Mouse (Mus musculus) ES-E14 (cell line): ENCODE results near the gene Lilra5. TPM values are rescaled to one million over a fixed set of nuclear protein-coding genes. Genes with fewer than 3 reads are reported as not detected.
"Not testable (repeated sequence)": the region's sequence is repeated elsewhere in the genome, so short reads cannot be mapped to it uniquely, and the experiment has no call there.

Experiments used
- DNase-seq: peaks from one replicate; pipeline ENCODE4 v3.0.0-alpha.2; 2013; ENCODE audit warnings: low read depth, low spot score
- H3K27ac ChIP-seq: 2 replicates; pipeline ENCODE4 v1.5.1; 2012; ENCODE audit warnings: low read depth, mild to moderate bottlenecking, low read length, moderate library complexity, mixed read lengths; ENCODE audit not compliant: poor library complexity, insufficient read depth, severe bottlenecking
- H3K36me3 ChIP-seq: 2 replicates; pipeline ENCODE4 v1.6.1; 2012; ENCODE audit warnings: mild to moderate bottlenecking, low read length, moderate library complexity, mixed read lengths; ENCODE audit not compliant: control insufficient read depth, poor library complexity, insufficient read depth, severe bottlenecking
- H3K4me1 ChIP-seq, 2 experiments: fragments of 150-350 bp in 1 of 2; sonication (generic) in 1 of 2; 2 replicates each; pipeline ENCODE4 v1.6.1; 2012; ENCODE audit warnings: low read length in 2 of 2, mild to moderate bottlenecking in 1 of 2, mixed read lengths in 1 of 2; ENCODE audit not compliant: control insufficient read depth in 2 of 2, insufficient read depth in 2 of 2, poor library complexity in 1 of 2
- H3K4me3 ChIP-seq, 2 experiments: fragments of 150-350 bp in 1 of 2; sonication (generic) in 1 of 2; 2 replicates each; pipeline ENCODE4 v1.5.1; 2012; ENCODE audit warnings: low read length in 2 of 2, low read depth in 1 of 2, mild to moderate bottlenecking in 1 of 2, mixed read lengths in 1 of 2; ENCODE audit not compliant: insufficient read depth in 1 of 2, poor library complexity in 1 of 2, severe bottlenecking in 1 of 2
- H3K9ac ChIP-seq: 2 replicates; pipeline ENCODE4 v1.6.1; 2012; ENCODE audit warnings: low read depth, mild to moderate bottlenecking, low read length, mixed read lengths; ENCODE audit not compliant: poor library complexity, insufficient read depth, severe bottlenecking
- H3K9me3 ChIP-seq: fragments of 150-350 bp; sonication (generic); 2 replicates; pipeline ENCODE4 v1.6.1; 2012; ENCODE audit warnings: low read depth, mild to moderate bottlenecking, low read length; ENCODE audit not compliant: control insufficient read depth, insufficient read depth
- CHD2 ChIP-seq: IDR thresholded peaks from 2 replicates; pipeline ENCODE4 v1.6.1; 2014; ENCODE audit warnings: mild to moderate bottlenecking, low read depth, low read length, inconsistent platforms
- HCFC1 ChIP-seq: IDR thresholded peaks from 2 replicates; pipeline ENCODE4 v1.6.1; 2012; ENCODE audit warnings: low read length, inconsistent platforms, borderline replicate concordance; ENCODE audit not compliant: insufficient read depth
- MAFK ChIP-seq: IDR thresholded peaks from 2 replicates; pipeline ENCODE4 v1.6.1; 2014; ENCODE audit warnings: mild to moderate bottlenecking, low read depth, low read length, inconsistent platforms; ENCODE audit not compliant: insufficient read depth
- ZC3H11A ChIP-seq: IDR thresholded peaks from 2 replicates; pipeline ENCODE4 v1.6.1; 2012; ENCODE audit warnings: low read depth, mild to moderate bottlenecking, inconsistent platforms, low read length, borderline replicate concordance
- ZNF384 ChIP-seq: IDR thresholded peaks from 2 replicates; pipeline ENCODE4 v1.6.1; 2012; ENCODE audit warnings: low read depth, low read length, inconsistent platforms
- in situ Hi-C, 2 experiments: fragments of 600-800 bp; cut with MboI; formaldehyde crosslinking; loops; one replicate each; pipeline ENCODE4 v1.15.1; 2025; ENCODE audit warnings: low sequenced_read_pairs in 2 of 2, inconsistent platforms in 1 of 2; ENCODE audit not compliant: unreplicated experiment in 2 of 2
- total RNA-seq: library from RNA; depleted of rRNA; stranded (reverse); fragments of 300-350 nt; gene quantifications from 2 replicates; pipeline ENCODE4 v1.2.3, GENCODE M21; 2012; rRNA removed

The Lilra5 gene
- total RNA-seq, 1 experiment: not detected

DNA sequence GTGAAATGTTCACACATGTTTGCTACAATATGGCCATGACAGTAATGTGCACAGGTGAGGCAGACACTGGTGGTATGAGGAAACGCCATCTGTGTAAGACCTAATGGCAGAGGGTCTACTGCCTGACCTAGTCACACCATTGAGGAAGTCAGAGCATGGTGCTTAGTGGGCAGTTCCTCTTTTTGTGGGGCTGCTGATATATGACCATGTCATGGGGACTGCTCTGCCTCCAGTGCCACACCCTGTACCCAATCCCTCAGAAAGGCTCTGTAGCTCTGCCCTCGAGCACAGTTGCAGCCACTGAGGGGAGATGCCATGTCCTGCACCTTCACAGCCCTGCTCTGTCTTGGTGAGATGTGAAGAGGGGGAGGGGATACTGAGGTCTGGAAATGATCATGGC, 36.3 kb downstream of the Lilra5 start:
- H3K4me1 ChIP-seq, H3K9me3 ChIP-seq, H3K36me3 ChIP-seq, DNase-seq, in situ Hi-C loops, H3K4me3 ChIP-seq, H3K9ac ChIP-seq, H3K27ac ChIP-seq: not testable (repeated sequence)

- H3K4me3 ChIP-seq, H3K9me3 ChIP-seq, H3K27ac ChIP-seq, H3K9ac ChIP-seq, DNase-seq, H3K4me1 ChIP-seq, H3K36me3 ChIP-seq, in situ Hi-C loops: not testable (repeated sequence)
These were observed 37.9 kb downstream of the Lilra5 start for GRCm38 (mm10) chr7:4275500-4275899.

DNA sequence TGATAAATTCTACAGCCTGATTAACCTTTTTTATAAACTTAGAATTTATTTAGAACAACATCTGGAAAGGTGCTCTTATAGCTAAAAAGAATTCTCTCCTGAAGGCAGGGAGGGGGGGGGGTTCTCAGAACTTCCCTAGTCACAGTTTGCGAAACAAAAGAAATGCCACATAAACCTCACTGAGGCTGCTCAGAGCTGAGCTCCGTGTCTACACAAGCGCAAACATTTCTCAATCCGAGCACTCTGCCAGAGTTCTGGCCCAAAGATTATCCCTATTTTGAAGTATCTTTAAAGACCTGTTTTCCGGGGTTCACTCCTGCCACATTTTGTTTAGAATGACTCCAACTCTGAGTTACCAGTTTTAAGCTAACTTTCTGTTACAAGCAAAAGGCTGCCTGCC, 55.1 kb downstream of the Lilra5 start:
- H3K9me3 ChIP-seq: no peaks in the 10 kb centered on the region
- no peak for DNase-seq
- TF ChIP-seq HCFC1: no peak
- no peak for TF ChIP-seq ZNF384
- no peak for TF ChIP-seq ZC3H11A
- no peak for TF ChIP-seq MAFK
- TF ChIP-seq CHD2: no peak
- no peak overlapping the region for H3K27ac ChIP-seq
- no peak overlapping the region for H3K9ac ChIP-seq
- H3K36me3 ChIP-seq: no peaks in the 10 kb centered on the region
- H3K4me1 ChIP-seq: no peaks in the 10 kb centered on the region
- H3K4me3 ChIP-seq: no peak overlapping the region
- in situ Hi-C loops: no loop called here

Other genes starting within 250 kb of the Lilra5 start
- 0.18 and 0.26 TPM in 2 replicates for gene Lair1, start 174.6 kb upstream of the Lilra5 start, total RNA-seq
- 11.9 and 21.0 TPM in 2 replicates for gene Ttyh1, start 118.3 kb upstream of the Lilra5 start, total RNA-seq
- gene Leng8, start 100.7 kb upstream of the Lilra5 start, total RNA-seq: 77.2 and 115 TPM in 2 replicates
- gene Leng9, start 87.4 kb upstream of the Lilra5 start, total RNA-seq: 0.79 and 1.0 TPM in 2 replicates
- gene Cdc42ep5, start 72.9 kb upstream of the Lilra5 start, total RNA-seq: 13.3 and 17.2 TPM in 2 replicates
- gene Ncr1, start 100.0 kb downstream of the Lilra5 start, total RNA-seq: not detected in 2 replicates
- gene Gp6, start 160.0 kb downstream of the Lilra5 start, total RNA-seq: not detected in 2 replicates
- gene Rdh13, start 207.9 kb downstream of the Lilra5 start, total RNA-seq: 25.3 and 27.0 TPM in 2 replicates
- 0.18 and 0.42 TPM in 2 replicates for gene Eps8l1, start 222.9 kb downstream of the Lilra5 start, total RNA-seq